Comparison of ENCODE assay signal across 9 mouse cellular contexts in the genomic region with DNA sequence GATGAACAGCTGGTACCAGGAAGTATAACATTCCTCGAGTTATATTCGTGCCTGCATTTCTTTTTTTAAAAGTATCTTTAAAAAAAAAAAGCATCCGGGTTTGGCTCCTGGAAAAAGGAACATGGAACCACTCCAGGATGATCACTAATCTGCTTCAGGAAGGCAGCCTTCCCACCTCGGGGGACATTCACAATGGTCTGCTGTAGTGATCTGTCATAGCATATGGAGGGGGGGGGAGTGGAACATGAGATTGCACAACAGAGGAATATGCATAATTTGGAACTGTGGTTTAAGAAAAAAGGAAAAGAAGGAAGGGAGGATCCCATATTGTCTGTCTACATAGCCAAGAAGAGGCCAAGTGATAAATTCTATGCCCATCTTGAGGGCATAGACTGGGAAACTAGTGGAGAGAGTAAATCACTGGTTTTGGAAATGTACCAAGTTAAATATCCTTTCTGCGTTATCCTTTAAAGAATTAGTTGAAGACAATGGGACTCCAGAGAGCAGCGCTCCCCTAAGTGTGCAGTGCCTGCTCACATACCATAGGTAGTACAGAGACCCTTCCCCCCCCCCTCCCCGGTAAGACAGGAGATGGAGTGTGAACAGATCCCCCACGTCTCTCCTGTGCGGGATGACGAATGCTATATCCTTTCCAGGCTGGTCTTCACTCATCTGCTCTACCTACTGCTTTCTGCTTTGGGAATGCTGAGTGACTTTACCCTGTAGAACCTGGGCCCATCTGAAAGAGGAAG.
DNase-seq lines count a peak whose midpoint lies in the region; ATAC-seq lines count a peak whose summit lies in the region.
"Had no signal": no experiment of that assay in that cellular context is flagged by ENCODE, and none has a peak within 500 bp of the region (broad histone marks: within the 10 kb centered on the region; RNA-seq: fewer than 3 reads in every experiment).

No protein-coding gene starts in this region.

- no peak overlapping the region for H3K4me3 ChIP-seq in hindbrain, embryonic 12.5 days

- 66% methylated on average over 10 of the region's 10 CpGs for WGBS in hindbrain, embryonic 12.5 days

- no peaks in the 10 kb centered on the region for H3K9me3 ChIP-seq in hindbrain, embryonic 12.5 days (replicated peaks)

- H3K27ac ChIP-seq in hindbrain, embryonic 12.5 days = peak overlapping the region; percentile 23; the same call in 1 of the 2 replicates
- H3K27ac ChIP-seq: liver, embryonic 14.5 days had no signal

- no peaks in the 10 kb centered on the region for H3K36me3 ChIP-seq in hindbrain, embryonic 12.5 days

- no peak overlapping the region for H3K4me2 ChIP-seq in hindbrain, embryonic 12.5 days (replicated peaks)

- H3K9ac ChIP-seq in hindbrain, embryonic 12.5 days = no peak overlapping the region
- H3K9ac ChIP-seq: liver, embryonic 14.5 days had no signal

- peak; percentile 27 to 68 for DNase-seq in frontal cortex, adult 2 months (ENCODE audit: extremely low spot score in 1 of 2, low spot score in 1 of 2)
- DNase-seq in frontal cortex, postnatal 14 days (ENCODE audit: low spot score in 2 of 2) = no peak
- peak; percentile 38 for DNase-seq in kidney, postnatal 14 days
- DNase-seq in kidney, postnatal 4 days = no peak
- DNase-seq in NIH3T3 (ENCODE audit: low read depth) = peak; percentile 39
- DNase-seq in ovary, postnatal 14 days (ENCODE audit: low spot score) = no peak
- no peak for DNase-seq in lung, postnatal 14 days

- peaks cover 41% of the 10 kb centered on the region for H3K4me1 ChIP-seq in hindbrain, embryonic 12.5 days

- no peaks in the 10 kb centered on the region for H3K27me3 ChIP-seq in hindbrain, embryonic 12.5 days

- ATAC-seq in hindbrain, embryonic 12.5 days (ENCODE audit: low FRiP score) = no peak

Comparison
In these comparisons a context has a peak if more than half of its experiments do, and no peak if none do; other contexts are left out.
1. DNase-seq: peak in frontal cortex, adult 2 months (2 of 2), kidney, postnatal 14 days (single experiment) and NIH3T3 (single experiment); none in frontal cortex, postnatal 14 days (0 of 2), kidney, postnatal 4 days (0 of 2), ovary, postnatal 14 days (single experiment) and lung, postnatal 14 days (single experiment).